In genomic region chr19:23523711-23524110, GRCm38 (mm10) we compare ENCODE assay signal across 8 mouse cellular contexts.
A peak's percentile ranks its signal among the peaks of the same experiment; 100 is the strongest.
DNase-seq lines count a peak whose midpoint lies in the region; ATAC-seq and TF ChIP-seq lines count a peak whose summit lies in the region.

No protein-coding gene starts in this region.

- peak; percentile 73 for ATAC-seq in common myeloid progenitor, adult 5-6 weeks (replicated peaks; ENCODE audit: low read depth, poor library complexity, severe bottlenecking)
- peak; percentile 51; the same call in 1 of the 2 replicates for ATAC-seq in granulocyte monocyte progenitor cell, adult 5-6 weeks (replicated peaks; ENCODE audit: poor library complexity, severe bottlenecking)
- ATAC-seq in erythroblast, adult 5-6 weeks (replicated peaks; ENCODE audit: low FRiP score, poor library complexity, severe bottlenecking) = no peak; the same call in 1 of the 2 replicates

- H3K27ac ChIP-seq in layer of hippocampus, adult 2 months = no peak overlapping the region

- no peak overlapping the region for H3K4me3 ChIP-seq in layer of hippocampus, adult 2 months

- TF ChIP-seq CTCF in layer of hippocampus, adult 2 months (conservative IDR thresholded peaks at IDR 0.05) = peak; percentile 99

- peak; percentile 57 for DNase-seq in ES-CJ7 (ENCODE audit: low read depth, low spot score)
- peak; percentile 46 to 85 for DNase-seq in adrenal gland, adult (ENCODE audit: inconsistent age in 2 of 2, low spot score in 1 of 2)
- DNase-seq in layer of hippocampus, adult 2 months (ENCODE audit: low spot score in 2 of 2) = peak; percentile 73 to 86
- DNase-seq in lung, postnatal 14 days = peak; percentile 76
- DNase-seq in right cerebral cortex, postnatal 4 days = peak; percentile 68
